Mouse (Mus musculus): ENCODE measurements around the gene Cux1.
A peak's percentile ranks its signal among the peaks of the same experiment; 100 is the strongest.

Cux1 gene

GRCm38 (mm10) chr5:136363421-136363820 is 203.9 kb downstream of the Cux1 start:
- DNase-seq: no peak

- DNase-seq: no peak
Observed at GRCm38 (mm10) chr5:136362473-136363230, 204.6 kb downstream of the Cux1 start.

GRCm38 (mm10) chr5:136362021-136362420 is 205.3 kb downstream of the Cux1 start:
- DNase-seq: no peak

- no peak for DNase-seq
Observed at GRCm38 (mm10) chr5:136357227-136357626, 210.1 kb downstream of the Cux1 start.

- DNase-seq: no peak
Observed at GRCm38 (mm10) chr5:136355583-136356126, 211.6 kb downstream of the Cux1 start.

GRCm38 (mm10) chr5:136354729-136355128 is 212.6 kb downstream of the Cux1 start:
- no peak for DNase-seq

- DNase-seq: no peak
Observed at GRCm38 (mm10) chr5:136353114-136353513, 214.2 kb downstream of the Cux1 start.

GRCm38 (mm10) chr5:136343156-136343890 is 224.0 kb downstream of the Cux1 start:
- no peak for DNase-seq

- DNase-seq: peak; percentile 30
Observed at GRCm38 (mm10) chr5:136336798-136337527, 230.3 kb downstream of the Cux1 start.

GRCm38 (mm10) chr5:136335681-136336080 is 231.6 kb downstream of the Cux1 start:
- DNase-seq: no peak

- no peak for DNase-seq
Observed at GRCm38 (mm10) chr5:136334780-136335179, 232.5 kb downstream of the Cux1 start.

- no peak for DNase-seq
Observed at GRCm38 (mm10) chr5:136334051-136334450, 233.2 kb downstream of the Cux1 start.

- no peak for DNase-seq
Observed at GRCm38 (mm10) chr5:136332786-136333462, 234.4 kb downstream of the Cux1 start.

GRCm38 (mm10) chr5:136327736-136328135 is 239.6 kb downstream of the Cux1 start:
- DNase-seq: no peak

GRCm38 (mm10) chr5:136326626-136327025 is 240.7 kb downstream of the Cux1 start:
- peak; percentile 24 for DNase-seq

GRCm38 (mm10) chr5:136324506-136324905 is 242.8 kb downstream of the Cux1 start:
- DNase-seq: no peak

- peak; percentile 43 for DNase-seq
Observed at GRCm38 (mm10) chr5:136321378-136321777, 245.9 kb downstream of the Cux1 start.

GRCm38 (mm10) chr5:136312566-136312965 is 254.7 kb downstream of the Cux1 start:
- DNase-seq: no peak

GRCm38 (mm10) chr5:136312166-136312565 is 255.1 kb downstream of the Cux1 start:
- no peak for DNase-seq

GRCm38 (mm10) chr5:136306254-136306653 is 261.0 kb downstream of the Cux1 start:
- no peak for DNase-seq

- no peak for DNase-seq
Observed at GRCm38 (mm10) chr5:136303409-136303983, 263.8 kb downstream of the Cux1 start.

GRCm38 (mm10) chr5:136300880-136301279 is 266.4 kb downstream of the Cux1 start:
- no peak for DNase-seq
